Mouse (Mus musculus): Measurements from ENCODE around the gene Toporsl. TPM values are rescaled to one million over a fixed set of nuclear protein-coding genes. Genes with fewer than 3 reads are reported as not detected.

Toporsl gene
- total and polyA plus RNA-seq, 3 experiments: not detected

Other genes starting within 250 kb of the Toporsl start
- 56.9 and 59.8 TPM in 2 replicates for gene Smc2, start 157.0 kb upstream of the Toporsl start, total RNA-seq (2012; rRNA removed)
- 100 to 1,000 TPM in 1 of 2 experiments, 10 to 100 TPM in 1; 40.7 to 215 TPM for gene Smc2, start 157.0 kb upstream of the Toporsl start, polyA plus RNA-seq (2012; ENCODE audit: insufficient read depth in 1 of 2, insufficient read length in 2 of 2, low read depth in 1 of 2, low replicate concordance in 2 of 2, missing spikeins in 1 of 2)
- 2.3 and 3.0 TPM in 2 replicates for gene Vma21-ps, start 99.0 kb upstream of the Toporsl start, total RNA-seq (2012; rRNA removed)
- not detected for gene Vma21-ps, start 99.0 kb upstream of the Toporsl start, polyA plus RNA-seq (2012; ENCODE audit: insufficient read depth in 1 of 2, insufficient read length in 2 of 2, low read depth in 1 of 2, low replicate concordance in 2 of 2, missing spikeins in 1 of 2)
- not detected in 2 replicates for gene Olfr275, start 218.3 kb downstream of the Toporsl start, total RNA-seq (2012; rRNA removed)
- not detected for gene Olfr275, start 218.3 kb downstream of the Toporsl start, polyA plus RNA-seq (2012; ENCODE audit: insufficient read depth in 1 of 2, insufficient read length in 2 of 2, low read depth in 1 of 2, low replicate concordance in 2 of 2, missing spikeins in 1 of 2)

All from MEL (cell line).